Mouse (Mus musculus) Muller cell, postnatal 12 days (primary cell): ENCODE measurements around the gene Bgn.

Source experiments
- DNase-seq: peaks from one replicate; pipeline ENCODE4 v3.0.0-alpha.2; 2015; ENCODE audit errors: inconsistent ontology term

Gene Bgn

GRCm38 (mm10) chrX:73490186-73490585 is 6.8 kb downstream of the Bgn start:
- no peak for DNase-seq

GRCm38 (mm10) chrX:73490804-73491203 is 7.4 kb downstream of the Bgn start:
- DNase-seq, result no peak

GRCm38 (mm10) chrX:73493567-73493966 is 10.2 kb downstream of the Bgn start:
- DNase-seq, result peak; percentile 74

GRCm38 (mm10) chrX:73496746-73497145 is 13.3 kb downstream of the Bgn start:
- DNase-seq, result no peak

- no peak for DNase-seq
Observed at GRCm38 (mm10) chrX:73505130-73505735, 21.8 kb downstream of the Bgn start.

GRCm38 (mm10) chrX:73506577-73506976 is 23.2 kb downstream of the Bgn start:
- no peak for DNase-seq

- DNase-seq, result no peak
Observed at GRCm38 (mm10) chrX:73509209-73509608, 25.8 kb downstream of the Bgn start.

- DNase-seq, result no peak
Observed at GRCm38 (mm10) chrX:73512904-73513303, 29.5 kb downstream of the Bgn start.

GRCm38 (mm10) chrX:73516556-73516955 is 33.2 kb downstream of the Bgn start:
- DNase-seq, result no peak

GRCm38 (mm10) chrX:73517060-73517600 is 33.7 kb downstream of the Bgn start:
- DNase-seq, result no peak

GRCm38 (mm10) chrX:73520692-73521091 is 37.3 kb downstream of the Bgn start:
- no peak for DNase-seq

GRCm38 (mm10) chrX:73524318-73525222 is 41.2 kb downstream of the Bgn start:
- peak; percentile 13 for DNase-seq

GRCm38 (mm10) chrX:73525223-73526140 is 42.1 kb downstream of the Bgn start:
- no peak for DNase-seq

GRCm38 (mm10) chrX:73526410-73526887 is 43.0 kb downstream of the Bgn start:
- no peak for DNase-seq

- DNase-seq, result no peak
Observed at GRCm38 (mm10) chrX:73537875-73538274, 54.5 kb downstream of the Bgn start.

GRCm38 (mm10) chrX:73543340-73543739 is 59.9 kb downstream of the Bgn start:
- DNase-seq, result no peak
